Mouse (Mus musculus) small intestine, adult 2 months (tissue): ENCODE results near the gene Gpr55. TPM values are rescaled to one million over a fixed set of nuclear protein-coding genes. Genes with fewer than 3 reads are reported as not detected.

Experiments used
- H3K27ac ChIP-seq: fragments of 200-500 bp; 2 replicates; pipeline ENCODE4 v1.5.1; 2012; ENCODE audit warnings: low read depth, low read length, control low read depth, inconsistent platforms; ENCODE audit not compliant: insufficient read depth
- H3K27me3 ChIP-seq: fragments of 200-500 bp; 2 replicates; pipeline ENCODE4 v1.6.1; 2012; ENCODE audit warnings: mild to moderate bottlenecking, moderate library complexity, low read length, inconsistent platforms; ENCODE audit not compliant: control insufficient read depth, insufficient read depth
- H3K36me3 ChIP-seq: fragments of 200-500 bp; 2 replicates; pipeline ENCODE4 v1.6.1; 2012; ENCODE audit warnings: mild to moderate bottlenecking, low read length, control low read depth, inconsistent platforms; ENCODE audit not compliant: control insufficient read depth, insufficient read depth
- H3K4me1 ChIP-seq: fragments of 200-500 bp; 2 replicates; pipeline ENCODE4 v1.6.1; 2012; ENCODE audit warnings: low read length, inconsistent platforms, mixed read lengths; ENCODE audit not compliant: control insufficient read depth, insufficient read depth, insufficient read length
- H3K4me3 ChIP-seq: fragments of 200-500 bp; 2 replicates; pipeline ENCODE4 v1.5.1; 2012; ENCODE audit warnings: low read depth, mild to moderate bottlenecking, control low read depth, inconsistent platforms, low read length, moderate library complexity
- CTCF ChIP-seq: fragments of 200-500 bp; IDR thresholded peaks from 2 replicates; pipeline ENCODE4 v1.5.1; 2012; ENCODE audit warnings: low read depth, mild to moderate bottlenecking, control low read depth, inconsistent platforms, low read length, moderate library complexity, mixed read lengths; ENCODE audit not compliant: insufficient replicate concordance, insufficient read length; ENCODE audit errors: extremely low read depth
- POLR2A ChIP-seq: fragments of 200-500 bp; IDR thresholded peaks from 2 replicates; pipeline ENCODE4 v1.6.1; 2012; ENCODE audit warnings: low read depth, mild to moderate bottlenecking, control low read depth, inconsistent platforms, low read length, moderate library complexity
- WGBS: fragments of 180-500 bp; shearing (Covaris S2); methylation state at CpG from one replicate; pipeline ENCODE4 v1.1.7; 2018; 5-methylcytosine and 5-hydroxymethylcytosine counted together
- polyA plus RNA-seq: library from polyadenylated mRNA; depleted of rRNA; stranded (reverse); fragments of >200 nt; gene quantifications from 2 replicates; pipeline ENCODE4 v1.2.3, GENCODE M21; 2012

Gpr55 gene
- polyA plus RNA-seq, 1 experiment = 2.7 TPM

DNA sequence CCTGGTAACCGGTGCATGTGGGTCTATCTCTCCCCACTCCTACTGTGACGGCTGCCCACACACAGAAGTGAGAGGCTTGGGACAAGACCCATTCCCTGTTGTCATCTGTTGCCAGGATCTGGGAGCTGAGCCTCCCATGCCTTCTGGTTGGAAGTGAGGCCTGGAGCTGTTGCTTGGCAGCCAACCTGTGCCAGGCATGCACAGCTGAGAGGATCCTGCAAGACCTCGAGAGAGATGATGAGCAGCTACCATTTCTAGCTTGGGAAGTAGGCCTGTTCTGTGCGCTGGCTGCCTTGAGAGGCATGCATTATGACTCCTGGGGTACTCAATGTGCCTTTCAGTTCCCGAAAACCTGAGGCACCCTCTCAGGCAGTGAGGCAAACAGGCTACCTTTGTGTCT is 29.6 kb downstream of the Gpr55 start:
- H3K27me3 ChIP-seq = no peaks in the 10 kb centered on the region
- 88% methylated on average over 5 of the region's 5 CpGs for WGBS
- TF ChIP-seq POLR2A (no peak), CTCF (no peak)

DNA sequence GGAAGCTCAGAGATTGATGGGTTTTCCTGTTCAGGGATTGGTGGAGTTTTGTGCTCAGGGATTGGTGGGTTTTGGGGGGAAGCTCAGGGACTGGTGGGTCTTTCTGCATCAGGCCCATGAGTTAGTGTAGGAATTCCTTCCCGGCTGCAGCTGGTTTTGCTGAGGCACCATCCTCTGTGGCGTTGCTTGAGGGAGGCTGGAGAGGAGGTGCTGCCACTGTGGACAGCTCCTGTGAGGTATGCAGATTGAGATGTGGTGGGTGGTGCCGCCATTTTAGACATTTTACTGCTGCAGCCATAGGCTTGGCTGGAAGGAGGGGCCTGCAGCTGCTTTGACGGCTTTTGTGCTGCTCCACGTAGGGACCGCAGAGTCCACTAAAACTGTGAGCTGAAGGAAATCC is 31.4 kb downstream of the Gpr55 start:
- TF ChIP-seq POLR2A (no peak), CTCF (no peak)
- Histone ChIP-seq H3K36me3 (no peaks in the 10 kb centered on the region), H3K27me3 (no peaks in the 10 kb centered on the region), H3K4me1 (no peaks in the 10 kb centered on the region), H3K4me3 (no peak overlapping the region), H3K27ac (no peak overlapping the region)
- WGBS = 84% methylated on average over 6 of the region's 6 CpGs

More for the DNA sequence above, 29.6 kb downstream of the Gpr55 start:
- Histone ChIP-seq H3K36me3 (no peaks in the 10 kb centered on the region), H3K4me1 (peaks cover 2% of the 10 kb centered on the region; the same call in 1 of the 2 replicates), H3K4me3 (no peak overlapping the region), H3K27ac (no peak overlapping the region)

DNA sequence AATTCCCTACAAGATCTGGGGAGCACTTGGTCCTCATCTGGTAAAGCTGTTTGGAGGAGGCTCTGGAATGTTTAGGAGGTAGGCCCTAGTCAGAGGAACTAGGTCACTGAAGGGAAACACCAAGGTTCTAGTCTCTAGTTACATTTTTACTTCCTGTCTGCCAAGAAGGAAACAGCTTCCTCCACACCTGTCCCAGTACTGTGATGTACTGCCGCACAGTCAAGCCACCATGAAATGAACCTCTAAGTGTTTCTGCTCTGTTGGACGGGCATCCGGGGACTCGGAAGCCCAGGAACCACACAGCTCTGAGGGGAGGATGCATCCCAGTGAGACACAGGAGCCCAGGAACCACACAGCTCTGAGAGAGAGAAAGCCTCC is 32.1 kb downstream of the Gpr55 start:
- Histone ChIP-seq H3K4me1 (no peaks in the 10 kb centered on the region), H3K27me3 (no peaks in the 10 kb centered on the region), H3K27ac (no peak overlapping the region), H3K4me3 (no peak overlapping the region), H3K36me3 (no peaks in the 10 kb centered on the region)
- TF ChIP-seq POLR2A (no peak), CTCF (no peak)
- whole genome bisulfite sequencing = 65% methylated on average over 4 of the region's 4 CpGs

DNA sequence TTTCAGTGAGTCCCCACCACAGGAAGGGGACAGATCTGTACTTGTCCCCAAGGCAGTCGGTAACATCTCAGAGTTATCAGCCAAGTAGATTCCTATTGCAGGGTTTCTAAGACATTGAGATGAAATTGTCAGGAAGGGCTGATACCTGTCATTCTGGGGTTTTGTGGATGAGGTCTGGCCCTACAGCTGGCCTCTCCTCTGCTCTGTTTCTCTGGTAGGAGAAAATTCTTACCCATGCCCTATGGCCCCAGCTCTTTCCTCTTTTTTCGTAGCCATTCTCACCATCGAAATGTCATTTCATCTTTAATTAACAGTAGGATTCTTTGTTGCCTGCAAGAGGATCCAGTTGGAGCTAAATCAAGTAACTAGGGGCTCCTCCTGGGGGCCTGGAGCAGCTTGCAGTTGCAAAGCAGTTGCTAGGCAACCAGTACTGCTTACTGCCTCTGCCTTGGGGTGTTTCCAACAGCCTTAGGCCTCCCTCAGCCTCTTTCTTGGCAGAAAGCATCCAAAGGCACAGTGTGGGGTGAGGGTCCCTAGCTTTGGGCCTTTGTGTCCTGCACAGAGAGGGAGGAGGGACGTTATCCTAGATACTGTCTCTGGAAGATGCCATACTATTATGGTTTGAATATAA is 32.6 kb downstream of the Gpr55 start, which contains the start of gene 4933407L21Rik:
4933407L21Rik (plus strand) TSS at position 427 of the 631 bp plus-strand sequence.
- H3K27ac ChIP-seq = no peak within 1 kb of the TSS
- H3K4me3 ChIP-seq = no peak within 1 kb of the TSS
- 66% methylated on average over 4 of the region's 4 CpGs for WGBS
- H3K27me3 ChIP-seq = no peaks in the 10 kb centered on the region
- H3K4me1 ChIP-seq = no peaks in the 10 kb centered on the region
- no peaks in the 10 kb centered on the region for H3K36me3 ChIP-seq
- TF ChIP-seq CTCF (no peak), POLR2A (no peak)

GRCm38 (mm10) chr1:85925183-85925582 is 35.6 kb downstream of the Gpr55 start:
- no peak for TF ChIP-seq POLR2A
- TF ChIP-seq CTCF = no peak
- H3K4me1 ChIP-seq = no peaks in the 10 kb centered on the region
- 64% methylated on average over 5 of the region's 5 CpGs for WGBS
- H3K27me3 ChIP-seq = no peaks in the 10 kb centered on the region
- no peaks in the 10 kb centered on the region for H3K36me3 ChIP-seq
- no peak overlapping the region for H3K4me3 ChIP-seq
- H3K27ac ChIP-seq = no peak overlapping the region

DNA sequence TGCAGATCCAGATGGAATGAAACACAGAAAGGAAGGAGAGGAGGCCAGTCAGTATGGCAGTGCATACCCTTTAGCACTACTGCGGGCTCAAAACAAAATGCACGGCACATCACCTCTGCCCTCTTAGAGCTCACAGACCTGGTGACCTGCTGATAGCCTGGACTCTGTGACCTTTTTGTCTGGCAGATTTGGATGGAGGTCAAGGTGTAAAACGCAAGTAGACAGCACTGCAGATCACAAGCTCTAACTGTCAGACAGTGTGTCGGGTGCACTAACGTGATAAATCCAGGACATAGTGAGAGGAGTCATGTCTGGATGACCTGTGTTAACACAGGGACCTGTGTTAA is 38.0 kb downstream of the Gpr55 start:
- H3K27ac ChIP-seq = no peak overlapping the region
- H3K4me1 ChIP-seq = no peaks in the 10 kb centered on the region
- no peak for TF ChIP-seq CTCF
- TF ChIP-seq POLR2A = no peak
- H3K27me3 ChIP-seq = no peaks in the 10 kb centered on the region
- no peak overlapping the region for H3K4me3 ChIP-seq
- H3K36me3 ChIP-seq = no peaks in the 10 kb centered on the region
- WGBS = 66% methylated on average over 5 of the region's 5 CpGs

GRCm38 (mm10) chr1:85922127-85922864 is 38.5 kb downstream of the Gpr55 start:
- WGBS = 77% methylated on average over 7 of the region's 7 CpGs

More at GRCm38 (mm10) chr1:85922127-85922864, 38.5 kb downstream of the Gpr55 start:
- Histone ChIP-seq H3K27ac (no peak overlapping the region), H3K27me3 (no peaks in the 10 kb centered on the region), H3K36me3 (no peaks in the 10 kb centered on the region), H3K4me1 (no peaks in the 10 kb centered on the region), H3K4me3 (no peak overlapping the region)
- TF ChIP-seq POLR2A (no peak), CTCF (no peak)
